Mouse (Mus musculus) neural tube, embryonic 10.5 days (tissue): Measurements from ENCODE around the gene Fbxw9.
A peak's percentile ranks its signal among the peaks of the same experiment; 100 is the strongest.

Experiments
- DNase-seq: peaks from one replicate; pipeline ENCODE4 v3.0.0-alpha.2; 2017; ENCODE audit warnings: low spot score; ENCODE audit errors: extremely low spot score

Gene Fbxw9

DNA sequence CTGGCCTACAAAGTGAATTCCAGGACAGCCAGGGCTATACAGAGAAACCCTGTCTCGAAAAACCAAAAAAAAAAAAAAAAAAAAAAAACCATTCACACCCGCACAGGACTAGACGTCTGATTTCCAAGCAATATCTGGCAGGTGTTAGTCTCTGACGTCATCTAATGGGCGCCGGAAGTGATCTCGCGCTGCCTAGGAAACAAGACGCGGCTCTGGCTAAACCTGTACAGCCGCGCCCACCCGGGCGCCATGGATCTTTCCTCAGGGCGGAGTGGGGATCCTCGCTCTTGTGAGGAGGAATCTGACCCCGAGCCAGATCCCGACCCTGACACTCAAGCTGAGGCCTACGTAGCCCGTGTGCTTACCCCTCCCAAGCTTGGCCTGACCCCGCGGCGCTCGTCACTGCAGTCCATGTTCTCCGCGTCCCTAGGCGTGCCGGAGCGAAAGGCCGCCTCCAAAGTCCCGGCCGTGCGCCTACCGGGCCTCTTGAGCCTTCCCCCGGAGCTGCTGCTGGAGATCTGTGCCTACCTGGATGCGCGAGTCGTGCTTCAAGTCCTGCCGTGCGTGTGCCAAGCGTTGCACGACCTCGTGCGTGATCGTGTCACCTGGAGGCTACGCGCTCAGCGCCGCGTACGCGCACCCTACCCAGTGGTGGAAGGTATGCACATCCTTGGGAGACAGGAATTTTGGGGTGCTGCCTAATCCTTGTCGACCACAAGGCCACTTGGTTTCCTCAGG is at the start of gene Fbxw9:
Fbxw9 (plus strand) TSS at position 177 of the 738 bp plus-strand sequence.
- DNase-seq = peak; percentile 91

DNA sequence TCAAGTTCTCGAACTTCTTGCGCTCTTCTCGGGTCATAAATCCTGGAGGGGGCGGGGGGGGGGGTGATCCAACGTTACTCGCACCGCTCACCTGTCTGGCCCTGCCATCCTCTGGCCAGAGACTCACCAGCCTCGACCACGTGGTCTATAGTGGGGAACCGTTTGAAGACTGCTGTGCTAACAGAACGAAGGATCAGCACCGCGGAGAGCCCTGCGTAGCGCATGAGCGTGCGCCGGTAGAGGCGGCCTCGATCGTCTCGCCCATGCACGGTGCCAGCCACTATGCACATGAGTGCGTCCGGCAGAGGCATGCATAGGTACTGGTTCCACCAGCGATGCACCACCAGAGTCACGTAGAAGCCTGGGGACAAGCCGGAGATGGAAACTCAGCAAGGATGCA is 48.6 kb upstream of the Fbxw9 start:
- DNase-seq = no peak

DNA sequence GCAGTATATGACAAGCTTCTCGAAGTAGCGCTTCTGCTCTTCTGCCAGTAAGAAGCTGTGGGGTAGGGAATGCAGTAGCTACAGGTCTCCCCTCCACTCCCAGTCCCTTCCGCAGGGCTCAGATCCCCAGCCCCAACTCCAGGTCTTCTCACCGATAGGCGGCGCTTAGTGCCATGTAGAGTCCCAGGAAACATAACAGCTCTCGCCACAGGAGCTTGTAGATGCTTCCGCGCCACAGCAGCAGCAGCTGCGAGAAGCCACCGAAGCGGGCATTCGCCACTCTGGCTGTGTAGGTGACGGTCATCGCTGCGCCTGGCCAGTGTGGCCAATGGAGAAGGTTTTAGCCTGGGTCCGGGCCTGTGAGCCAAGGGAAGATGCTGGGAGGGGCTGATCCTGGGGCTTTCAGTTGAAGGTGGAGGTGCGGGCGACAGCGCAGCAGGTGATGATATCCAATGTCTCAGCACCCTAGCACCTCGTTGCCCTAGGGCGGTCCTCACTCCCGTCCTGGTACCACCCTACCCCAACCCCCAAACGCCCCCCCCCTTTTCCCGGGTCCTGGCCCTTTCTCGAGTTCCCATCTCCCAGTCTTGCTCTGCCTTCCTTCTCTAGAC is 46.5 kb upstream of the Fbxw9 start:
- DNase-seq = peak; percentile 64

DNA sequence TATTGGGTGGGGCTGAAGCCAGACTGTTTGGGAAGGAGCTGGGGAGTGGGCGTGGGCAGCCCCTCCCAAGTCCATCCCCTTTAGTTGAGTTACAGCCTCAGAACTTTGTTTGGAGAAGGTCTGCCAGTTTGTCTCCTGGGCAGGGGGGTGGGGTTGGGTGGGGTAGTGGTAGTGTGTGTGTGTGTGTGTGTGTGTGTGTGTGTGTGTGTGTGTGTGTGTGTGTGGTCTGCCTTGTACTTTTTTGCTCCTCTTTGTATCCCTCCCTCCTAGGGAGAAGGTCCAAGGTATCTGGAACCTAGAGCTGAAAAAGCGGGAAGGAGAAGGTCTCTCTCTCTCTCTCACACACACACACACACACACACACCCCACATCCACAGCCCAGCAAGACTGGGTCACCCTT is 45.4 kb upstream of the Fbxw9 start, which contains the start of gene Best2:
Best2 (minus strand) TSS at position 101 of the 400 bp plus-strand sequence.
- DNase-seq = no peak

DNA sequence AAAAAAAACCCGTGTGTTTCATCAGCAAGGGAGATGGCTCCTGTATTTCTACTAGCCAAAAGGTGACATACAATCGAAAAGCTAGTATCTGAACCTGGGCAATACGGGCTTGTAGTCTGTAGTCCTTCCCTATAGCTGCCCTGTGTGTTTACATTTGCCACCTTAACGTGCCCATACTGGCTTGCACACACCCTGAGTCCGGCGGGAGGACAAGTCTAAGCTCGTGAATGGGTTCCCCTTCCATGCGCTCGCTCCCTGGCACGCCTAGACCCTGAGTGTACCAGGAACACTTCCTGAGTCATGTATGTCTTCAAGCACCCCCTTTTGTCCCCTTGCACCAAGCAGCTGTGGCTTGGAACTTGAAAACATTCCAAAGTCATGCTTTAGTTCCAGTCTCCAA is 43.1 kb upstream of the Fbxw9 start:
- DNase-seq = no peak

DNA sequence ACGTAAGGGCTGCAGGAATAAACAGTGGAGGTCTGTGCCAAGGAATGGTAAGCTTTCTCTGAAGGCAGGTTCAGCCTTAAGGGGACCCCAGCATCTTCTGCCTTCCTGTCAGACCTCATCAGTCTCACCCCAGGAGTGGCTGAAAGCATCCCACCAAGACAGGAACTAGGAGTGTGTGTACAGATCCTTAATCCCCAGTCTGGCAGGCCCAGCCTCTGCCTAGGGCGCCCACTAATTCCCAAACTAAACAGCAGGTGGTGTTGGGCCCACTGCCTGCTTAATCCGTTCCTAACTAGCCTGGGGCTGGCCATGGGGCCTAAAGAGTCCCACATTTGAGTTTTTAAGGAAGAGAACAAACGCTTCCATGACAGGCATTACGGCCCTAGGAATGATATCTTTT is 42.6 kb upstream of the Fbxw9 start:
- DNase-seq = no peak

DNA sequence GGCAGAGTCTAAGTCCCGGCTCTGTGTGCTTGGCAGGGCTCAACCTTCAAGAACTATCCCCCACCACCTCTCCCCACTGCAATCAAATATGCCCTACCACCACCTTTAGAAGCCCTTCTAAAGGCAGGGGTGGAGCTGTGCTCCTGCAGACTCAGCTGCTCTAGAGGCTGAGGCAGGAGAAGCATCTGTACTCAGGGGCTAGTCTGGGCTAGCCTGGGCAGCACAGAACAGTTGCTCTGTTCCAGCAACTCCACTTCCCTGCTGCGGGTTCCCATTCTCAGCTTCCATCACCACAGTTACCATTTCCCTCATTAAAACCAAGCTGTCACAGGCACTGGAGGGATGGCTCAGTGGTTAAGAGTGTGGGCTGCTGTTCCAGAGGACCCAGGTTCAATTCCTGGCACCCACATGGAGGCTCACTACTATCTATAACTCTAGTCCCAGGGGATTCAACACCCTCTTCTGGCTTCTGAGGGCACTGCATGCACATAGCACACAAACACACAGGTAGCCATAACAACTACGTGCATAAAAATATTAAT is 38.3 kb upstream of the Fbxw9 start:
- DNase-seq = no peak

DNA sequence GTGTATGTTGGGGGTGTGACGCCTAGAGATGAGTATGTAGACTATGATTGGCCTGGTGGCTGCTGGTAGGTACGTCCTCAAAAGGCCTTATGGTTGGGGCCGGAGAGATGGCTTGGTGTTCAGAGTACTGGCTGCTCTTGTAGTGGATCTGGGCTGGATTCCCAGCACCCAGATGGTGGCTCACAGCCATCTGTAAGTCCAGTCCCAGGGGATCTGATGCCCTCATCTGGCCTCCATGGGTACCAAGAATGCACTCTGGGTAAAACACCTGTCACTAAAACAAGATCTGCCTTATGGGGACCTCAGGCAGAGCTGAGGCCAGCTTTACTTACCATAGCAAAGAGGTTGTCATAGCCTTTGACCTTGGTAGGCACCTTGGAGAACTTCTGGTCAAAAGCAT is 36.0 kb upstream of the Fbxw9 start:
- DNase-seq = no peak

DNA sequence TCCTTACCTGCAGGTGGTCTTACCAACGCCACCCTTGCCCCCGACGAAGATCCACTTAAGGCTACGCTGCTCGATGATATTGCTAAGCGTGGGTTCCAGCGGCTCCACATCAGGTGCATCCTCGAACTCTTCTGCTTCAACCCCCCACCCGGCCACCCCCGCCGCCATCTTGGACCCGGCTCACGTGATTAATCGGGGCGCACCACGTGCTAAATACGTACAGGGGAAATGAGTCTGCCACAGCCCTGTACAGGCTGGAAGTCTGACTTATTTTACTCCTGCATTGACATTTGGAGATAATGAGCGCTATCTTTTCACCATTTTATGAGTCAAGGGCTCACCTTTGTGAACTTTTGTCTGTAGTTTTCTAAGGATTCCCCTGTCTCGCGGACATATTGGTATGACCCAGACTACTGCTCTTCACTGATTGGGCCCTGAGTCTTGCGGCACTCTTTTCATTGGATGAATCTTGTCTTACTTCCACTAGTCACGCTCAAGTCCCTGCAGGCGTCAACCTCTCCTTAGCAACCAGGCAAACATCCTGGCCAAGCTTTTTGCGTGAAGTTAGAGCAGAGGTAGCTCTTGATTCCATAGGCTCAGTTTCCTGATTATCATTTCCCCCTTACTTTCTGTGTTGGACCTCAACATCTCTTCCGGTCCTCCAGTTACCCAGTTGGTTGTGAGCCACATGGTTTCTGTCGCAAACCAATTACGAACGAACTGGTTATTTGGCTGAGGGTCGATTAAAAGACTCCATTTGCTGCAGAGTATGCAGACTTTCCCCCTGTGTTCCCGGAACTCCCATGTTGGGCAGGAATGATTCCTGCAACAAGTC is 34.5 kb upstream of the Fbxw9 start, which contains the start of gene Asna1:
Asna1 (minus strand) TSS at position 184 of the 835 bp plus-strand sequence.
- peak; percentile 91 for DNase-seq

DNA sequence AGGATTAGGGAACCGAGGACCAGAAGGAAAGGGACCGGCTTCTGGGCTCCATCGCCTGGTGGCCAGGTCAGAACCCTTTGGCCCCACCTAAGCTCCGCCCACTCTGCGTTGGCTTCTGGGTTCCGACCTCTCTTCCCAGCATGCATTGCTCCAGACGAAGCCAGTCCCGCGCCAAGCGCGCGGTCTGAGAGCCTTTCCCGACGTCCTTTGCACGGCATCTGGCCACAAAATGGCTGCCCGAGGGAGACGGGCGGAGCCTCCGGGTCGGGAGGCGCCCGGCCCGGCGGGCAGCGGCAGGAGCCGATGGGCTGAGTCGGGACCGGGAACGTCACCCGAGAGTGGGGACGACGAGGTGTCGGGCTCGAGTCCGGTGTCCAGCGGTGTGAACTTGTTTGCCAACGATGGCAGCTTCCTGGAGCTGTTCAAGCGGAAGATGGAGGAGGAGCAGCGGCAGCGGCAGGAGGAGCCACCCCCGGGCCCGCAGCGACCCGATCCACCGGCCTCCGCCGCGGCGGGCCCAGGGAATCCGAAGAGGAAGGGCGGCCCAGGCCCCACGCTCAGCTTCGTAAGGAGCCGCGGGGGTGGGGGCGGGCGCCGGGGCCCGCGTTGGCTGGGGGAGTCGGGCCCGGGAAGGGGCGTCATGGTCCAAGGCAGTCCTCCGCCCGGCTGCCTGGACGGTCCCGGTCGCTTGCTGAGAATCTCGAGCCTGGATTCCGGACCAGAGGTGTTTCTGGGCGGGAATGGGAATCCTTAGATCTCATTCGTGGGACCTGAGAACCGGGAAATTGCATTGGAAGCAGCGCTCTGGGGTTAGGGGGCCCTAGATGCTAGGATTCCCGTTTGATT is 33.0 kb upstream of the Fbxw9 start, which contains the start of gene Trir:
Trir (plus strand) TSS at position 154 of the 846 bp plus-strand sequence.
- DNase-seq = peak; percentile 96

DNA sequence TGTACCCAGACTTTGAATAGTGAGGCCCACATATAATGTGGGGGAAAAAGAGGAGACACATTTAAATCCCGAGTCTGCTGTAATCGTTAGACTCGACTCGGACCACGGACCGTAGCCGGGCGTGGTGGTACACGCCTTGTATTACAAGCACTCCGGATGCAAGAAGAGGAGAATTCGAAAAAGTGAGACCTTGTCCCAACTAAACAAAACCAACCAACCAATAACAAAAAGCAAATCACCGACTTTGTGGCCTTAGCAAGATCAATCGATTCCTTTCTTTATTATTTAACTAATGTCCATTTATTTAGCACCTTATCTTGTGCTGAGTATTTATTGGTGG is 32.4 kb upstream of the Fbxw9 start:
- no peak for DNase-seq

DNA sequence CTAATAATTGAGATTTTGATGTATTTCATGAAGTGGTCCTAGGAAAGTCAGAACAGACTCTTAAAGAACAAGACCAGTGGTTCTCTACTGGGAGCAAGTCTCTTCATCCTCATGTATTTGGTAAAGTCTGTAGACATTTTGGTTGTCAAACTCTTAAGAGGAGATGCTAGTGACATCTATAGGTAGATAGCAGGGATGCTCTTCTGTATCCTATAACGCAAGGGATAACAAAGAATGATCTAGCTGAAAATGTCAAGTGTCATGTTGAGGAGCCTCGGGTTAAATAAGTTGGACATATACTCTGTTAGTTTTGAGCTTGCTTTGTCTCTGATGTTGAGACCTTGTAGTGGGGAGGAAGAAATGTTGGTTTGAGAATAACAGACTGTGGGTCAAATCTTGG is 31.9 kb upstream of the Fbxw9 start:
- no peak for DNase-seq

DNA sequence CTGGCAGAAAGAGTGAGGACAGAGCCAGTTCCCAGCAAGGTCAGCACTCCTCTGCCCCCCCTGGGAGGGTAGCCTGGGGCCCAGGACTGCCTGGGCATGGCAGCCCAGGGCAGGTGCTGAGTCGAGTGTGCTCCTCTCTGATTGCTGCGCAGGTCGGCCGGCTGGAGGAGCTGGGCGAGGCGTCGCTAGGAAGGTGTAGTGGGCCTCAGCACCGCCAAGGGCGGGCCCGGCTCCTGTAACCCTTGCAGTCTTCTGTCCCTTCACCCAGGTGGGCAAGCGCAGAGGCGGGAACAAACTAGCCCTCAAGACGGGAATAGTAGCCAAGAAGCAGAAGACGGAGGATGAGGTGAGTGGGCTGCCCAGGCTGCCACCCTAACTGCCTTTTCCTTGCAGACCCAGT is 30.6 kb upstream of the Fbxw9 start:
- no peak for DNase-seq

DNA sequence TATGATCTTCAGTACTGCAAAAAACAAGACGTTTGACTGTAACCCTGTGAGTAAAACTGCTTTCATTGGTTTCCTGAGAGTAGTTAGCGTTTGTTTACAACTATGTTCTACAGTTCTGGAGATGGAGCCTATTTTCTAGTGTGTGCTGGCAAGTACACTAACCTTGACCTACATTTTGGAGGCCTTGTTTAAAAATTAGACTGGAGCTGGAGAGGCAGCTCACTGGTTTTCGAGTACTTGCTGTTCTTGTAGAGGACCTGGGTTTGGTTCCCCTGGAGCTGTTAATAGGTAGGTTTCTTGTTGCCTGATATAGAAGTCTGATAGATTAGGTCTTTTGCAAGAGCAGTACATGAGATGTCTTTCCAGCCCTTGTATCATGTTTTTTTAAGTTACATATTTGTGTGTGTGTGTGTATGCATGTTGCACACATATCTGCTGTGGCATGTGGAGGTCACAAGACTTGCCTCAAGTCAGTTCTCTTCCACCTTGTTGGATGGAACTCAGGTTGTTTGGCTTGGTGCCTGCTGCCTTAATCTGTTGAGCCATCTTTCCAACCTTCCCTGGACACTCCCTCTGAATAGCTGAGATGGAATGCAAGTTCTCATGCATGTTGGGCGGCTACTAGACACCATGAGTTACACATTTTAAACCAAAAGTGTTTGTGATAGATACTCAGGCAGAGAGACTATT is 27.1 kb upstream of the Fbxw9 start:
- no peak for DNase-seq

DNA sequence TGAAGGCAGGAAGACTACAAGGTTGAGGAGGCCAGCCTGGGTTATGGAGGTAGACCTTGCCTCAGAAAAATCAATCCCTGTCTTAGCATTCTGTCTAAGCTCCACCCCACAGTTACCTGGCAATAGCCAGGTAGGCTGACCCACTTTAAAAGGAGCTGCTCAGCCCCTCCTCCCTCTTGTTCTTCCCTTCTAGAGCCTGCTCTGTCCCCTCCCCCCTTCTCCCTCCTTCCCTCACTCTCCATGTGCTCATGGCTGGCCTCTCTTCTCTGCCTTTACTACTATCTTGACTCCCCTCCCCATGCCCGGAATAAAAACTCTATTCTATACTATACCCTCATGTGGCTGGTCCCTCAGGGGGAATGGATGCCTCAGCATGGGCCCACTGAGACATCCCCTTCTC is 26.0 kb upstream of the Fbxw9 start:
- no peak for DNase-seq

DNA sequence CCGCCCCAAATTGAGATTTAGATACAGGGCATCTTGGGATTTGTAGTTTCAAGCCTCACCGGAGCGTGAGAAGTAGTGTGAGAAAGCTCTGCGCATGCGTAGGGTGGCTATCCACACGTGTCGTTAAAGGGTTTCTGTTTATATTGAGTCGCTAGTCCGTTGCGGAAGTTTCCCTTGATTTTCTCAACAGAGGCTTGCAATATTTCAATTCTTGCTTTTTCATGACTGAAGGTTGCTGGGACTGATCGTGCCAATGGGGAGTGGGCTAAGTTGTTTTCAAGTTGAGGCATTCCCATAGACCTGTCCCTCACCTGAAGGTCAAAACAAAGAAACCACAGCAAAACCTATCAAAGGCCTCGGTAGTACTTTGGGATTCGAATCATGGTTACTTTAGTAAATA is 25.1 kb upstream of the Fbxw9 start:
- DNase-seq = peak; percentile 73

DNA sequence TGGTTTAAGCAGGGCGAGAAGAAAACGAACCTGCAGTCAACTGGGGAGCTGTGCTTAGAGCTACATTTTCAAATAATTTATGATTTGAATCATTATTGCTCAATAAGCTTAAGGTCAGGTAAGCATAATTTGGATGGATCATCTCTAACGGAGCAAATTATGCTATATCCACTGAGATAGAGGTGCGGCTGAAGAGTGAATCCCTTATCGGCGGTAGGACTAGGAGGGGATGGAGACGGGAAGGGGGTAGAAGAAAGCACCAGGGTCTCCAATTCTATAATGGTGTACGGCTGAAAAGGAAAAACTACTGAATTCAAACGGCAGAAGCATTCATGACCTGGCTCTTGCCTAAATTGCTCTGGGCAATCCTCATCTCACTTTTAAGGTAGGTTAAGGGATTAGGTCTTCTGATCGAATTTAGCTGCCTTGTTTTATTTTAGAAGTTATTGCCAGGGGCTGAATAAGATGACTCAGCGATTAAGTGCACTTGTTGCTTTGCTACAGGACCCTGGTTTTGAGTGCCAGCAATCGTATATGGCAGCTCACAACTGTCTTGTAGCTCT is 24.6 kb upstream of the Fbxw9 start:
- DNase-seq = peak; percentile 24

DNA sequence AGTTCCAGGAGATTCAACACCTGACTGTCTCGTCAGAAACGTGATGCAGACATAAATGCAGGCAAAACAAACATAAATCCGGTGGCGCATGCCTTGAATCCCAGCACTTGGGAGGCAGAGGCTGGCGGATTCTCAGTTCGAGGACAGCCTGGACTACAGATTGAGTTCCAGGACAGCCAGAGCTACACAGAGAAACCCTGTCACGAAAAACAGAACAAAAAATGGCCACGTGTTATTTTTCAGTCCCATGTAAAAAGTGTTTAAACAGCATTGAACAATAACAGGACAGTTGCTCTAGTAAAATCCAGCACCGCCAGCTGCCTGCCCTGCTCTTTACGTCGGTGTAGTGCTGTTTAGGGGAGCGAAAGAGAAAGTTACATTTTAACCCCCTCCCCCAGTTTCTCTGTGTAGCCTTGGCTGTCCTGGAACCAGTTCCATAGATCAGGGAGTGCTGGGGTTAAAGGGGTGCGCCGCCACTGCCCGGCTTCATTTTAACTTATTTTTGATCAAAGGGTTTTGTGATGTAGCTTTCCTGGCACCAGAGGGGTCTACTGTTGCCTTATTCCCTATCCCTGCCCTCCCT is 24.0 kb upstream of the Fbxw9 start:
- DNase-seq = peak; percentile 42

DNA sequence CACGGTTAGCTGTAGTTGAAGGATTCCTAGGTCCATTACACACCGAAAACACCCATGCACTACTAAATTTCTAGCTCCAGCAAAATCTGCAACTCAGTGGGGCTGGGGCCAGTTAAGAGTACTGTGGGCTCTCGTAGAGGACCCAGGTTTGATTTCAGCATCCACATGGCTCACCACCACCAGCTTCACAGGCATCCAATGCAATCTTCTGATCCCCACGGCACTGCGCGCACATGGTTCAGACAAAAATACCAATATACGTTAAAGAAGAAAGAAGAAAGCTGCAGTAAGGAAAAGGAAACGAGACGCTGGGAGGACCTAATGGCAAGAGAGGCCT is 23.5 kb upstream of the Fbxw9 start:
- DNase-seq = no peak
